Mouse (Mus musculus) liver, postnatal 0 days (tissue): ENCODE measurements around the gene Crybb1. TPM values are rescaled to one million over a fixed set of nuclear protein-coding genes. Genes with fewer than 3 reads are reported as not detected.

Experiments
- ATAC-seq: fragments of 200-750 bp; cut with Nextera tagmentation; 2 replicates; pipeline ENCODE4 v1.8.0; 2017; ENCODE audit warnings: mild to moderate bottlenecking, moderate library complexity
- DNase-seq: peaks from one replicate; pipeline ENCODE4 v3.0.0-alpha.2; 2016
- H3K27ac ChIP-seq: fragments of 300-500 bp; sonication (generic); 2 replicates; pipeline ENCODE4 v1.5.1; 2014; ENCODE audit warnings: antibody characterized with exemption, moderate library complexity, mild to moderate bottlenecking, low read depth
- H3K27me3 ChIP-seq: fragments of 300-500 bp; sonication (generic); 2 replicates; pipeline ENCODE4 v1.6.1; 2014; ENCODE audit warnings: low read length, control low read depth, mixed read lengths; ENCODE audit not compliant: insufficient read depth
- H3K36me3 ChIP-seq: fragments of 300-500 bp; sonication (generic); replicated peaks from 2 replicates; pipeline ENCODE4 v1.6.1; 2014; ENCODE audit warnings: mild to moderate bottlenecking, control low read depth, low read length, moderate library complexity, mixed read lengths; ENCODE audit not compliant: insufficient read depth
- H3K4me1 ChIP-seq: fragments of 300-500 bp; sonication (generic); 2 replicates; pipeline ENCODE4 v1.6.1; 2014; ENCODE audit warnings: antibody characterized with exemption, mild to moderate bottlenecking, control low read depth; ENCODE audit not compliant: insufficient read depth
- H3K4me2 ChIP-seq: fragments of 300-500 bp; sonication (generic); 2 replicates; pipeline ENCODE4 v1.6.1; 2014; ENCODE audit warnings: low read depth, mild to moderate bottlenecking, low read length, moderate library complexity, mixed read lengths
- H3K4me3 ChIP-seq: fragments of 300-500 bp; sonication (generic); 2 replicates; pipeline ENCODE4 v1.5.1; 2014; ENCODE audit warnings: low read depth, low read length
- H3K9ac ChIP-seq: fragments of 300-500 bp; sonication (generic); replicated peaks from 2 replicates; pipeline ENCODE4 v1.6.1; 2014; ENCODE audit warnings: mild to moderate bottlenecking, moderate library complexity
- H3K9me3 ChIP-seq: fragments of 300-500 bp; sonication (generic); 2 replicates; pipeline ENCODE4 v1.6.1; 2016; ENCODE audit warnings: mild to moderate bottlenecking, control low read depth, low read length, mixed read lengths
- CTCF ChIP-seq: sonication (generic); IDR thresholded peaks from 2 replicates; pipeline ENCODE4 v1.5.1; 2016; ENCODE audit warnings: antibody characterized with exemption, low read depth
- EP300 ChIP-seq: IDR thresholded peaks from 2 replicates; pipeline ENCODE4 v1.6.1; 2016; ENCODE audit warnings: antibody characterized with exemption, low read depth, mild to moderate bottlenecking
- WGBS: fragments of 180-500 bp; shearing (Covaris S2); extraction: QIAGEN DNeasy Blood & Tissue Kit; methylation state at CpG from one replicate; pipeline ENCODE4 v1.1.7; 2014; ENCODE audit not compliant: insufficient replicate concordance; 5-methylcytosine and 5-hydroxymethylcytosine counted together
- polyA plus RNA-seq: library from polyadenylated mRNA; unstranded; fragments of >200 nt; fragmentation: Nextera tagmentation; extraction: Ambion mirVana; gene quantifications from 2 replicates; pipeline ENCODE4 v1.2.1, GENCODE M21; 2015

The Crybb1 gene
- polyA plus RNA-seq: 0.33 TPM in 1 of 2 replicates, not detected in the other

- no peak for DNase-seq
- no peaks in the 10 kb centered on the region for H3K36me3 ChIP-seq
Measured at GRCm38 (mm10) chr5:112255426-112255825, at the start of gene Crybb1. Gene Crybb1, plus strand, starts transcription at chr5:112255815.

DNA sequence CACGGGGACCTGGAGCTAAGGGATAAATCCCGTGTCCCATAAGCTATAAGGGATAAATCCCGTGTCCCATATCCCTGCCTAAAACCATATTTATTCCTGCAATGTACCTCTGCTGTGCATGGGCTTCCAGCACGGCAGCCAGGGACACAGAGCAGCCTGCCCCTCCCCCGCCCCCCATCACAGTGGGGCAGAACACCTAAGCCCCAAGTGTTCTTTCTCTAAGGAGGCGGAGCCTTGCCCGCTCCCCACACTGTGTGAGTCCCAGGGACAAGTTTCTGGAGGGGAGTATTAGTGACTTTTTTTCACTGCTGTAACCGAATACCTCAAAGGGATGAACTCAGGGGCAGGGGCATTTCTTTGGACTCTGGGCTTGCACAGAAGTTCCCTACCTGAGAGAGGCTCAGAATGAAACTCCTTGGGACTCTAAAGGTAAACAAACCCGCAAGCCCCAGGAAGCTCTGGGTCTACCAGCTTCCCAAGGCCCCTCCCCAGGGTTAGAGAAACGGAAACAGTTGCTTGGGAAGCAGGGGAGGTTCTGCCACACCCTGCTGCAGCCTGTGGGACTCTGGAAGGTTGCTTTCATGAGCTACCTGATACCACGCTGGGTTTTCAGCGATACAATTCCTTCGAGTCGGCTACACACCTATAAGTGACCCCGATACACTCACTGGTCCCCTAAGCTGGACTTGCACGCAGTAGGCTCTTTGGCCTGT lies 48.9 kb upstream of the Crybb1 start:
- Histone ChIP-seq H3K27me3 (no peaks in the 10 kb centered on the region), H3K4me2 (no peak overlapping the region), H3K9ac (no peak overlapping the region), H3K9me3 (no peaks in the 10 kb centered on the region), H3K4me1 (no peaks in the 10 kb centered on the region), H3K27ac (no peak overlapping the region), H3K4me3 (no peak overlapping the region), H3K36me3 (no peaks in the 10 kb centered on the region)
- ATAC-seq: no peak
- no peak for DNase-seq
- TF ChIP-seq CTCF (no peak), EP300 (no peak)
- 31% methylated on average over 16 of the region's 16 CpGs for WGBS

More at GRCm38 (mm10) chr5:112255426-112255825, at the start of gene Crybb1:
- H3K27ac ChIP-seq: no peak within 1 kb of the TSS
- no peak for ATAC-seq
- no peaks in the 10 kb centered on the region for H3K9me3 ChIP-seq
- no peak for TF ChIP-seq EP300
- no peak for TF ChIP-seq CTCF
- WGBS: 57% methylated on average over 3 of the region's 3 CpGs
- H3K4me2 ChIP-seq: no peak within 1 kb of the TSS
- no peak within 1 kb of the TSS for H3K4me3 ChIP-seq
- H3K4me1 ChIP-seq: peaks cover 29% of the 10 kb centered on the region
- no peaks in the 10 kb centered on the region for H3K27me3 ChIP-seq
- H3K9ac ChIP-seq: no peak within 1 kb of the TSS

DNA sequence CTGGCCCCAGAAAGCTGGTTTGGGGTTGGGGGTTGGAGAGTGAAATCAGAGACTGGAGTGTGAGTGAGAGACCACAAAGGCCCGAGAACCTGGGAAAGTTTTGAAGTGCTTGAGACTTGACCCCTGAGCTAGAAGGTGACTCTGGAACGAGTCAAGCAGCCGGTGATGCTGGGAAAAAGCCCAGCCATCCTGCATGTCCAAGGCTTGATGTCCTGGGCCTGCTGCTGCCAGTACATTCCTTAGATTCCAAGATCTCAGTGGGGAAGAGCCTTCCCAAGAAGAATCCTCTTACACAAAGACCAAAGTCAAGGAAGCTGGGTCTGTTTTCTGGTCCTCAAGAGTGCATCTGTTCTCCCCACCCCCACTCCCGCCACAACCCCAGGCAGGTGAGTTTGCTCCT lies 47.3 kb upstream of the Crybb1 start:
- Histone ChIP-seq H3K27me3 (no peaks in the 10 kb centered on the region), H3K4me3 (no peak overlapping the region), H3K27ac (no peak overlapping the region), H3K4me2 (no peak overlapping the region), H3K9ac (no peak overlapping the region), H3K4me1 (no peaks in the 10 kb centered on the region), H3K9me3 (no peaks in the 10 kb centered on the region), H3K36me3 (no peaks in the 10 kb centered on the region)
- no peak for TF ChIP-seq CTCF
- TF ChIP-seq EP300: no peak
- WGBS: 57% methylated on average over 4 of the region's 4 CpGs
- no peak for DNase-seq
- no peak for ATAC-seq

GRCm38 (mm10) chr5:112210104-112210503 lies 45.5 kb upstream of the Crybb1 start:
- H3K9me3 ChIP-seq: no peaks in the 10 kb centered on the region
- no peak overlapping the region for H3K27ac ChIP-seq
- H3K27me3 ChIP-seq: no peaks in the 10 kb centered on the region
- H3K4me1 ChIP-seq: no peaks in the 10 kb centered on the region
- H3K4me2 ChIP-seq: no peak overlapping the region
- ATAC-seq: no peak
- no peak for TF ChIP-seq EP300
- peak; percentile 95 for TF ChIP-seq CTCF
- peak; percentile 75 for DNase-seq
- H3K4me3 ChIP-seq: no peak overlapping the region
- WGBS: 24% methylated on average over 8 of the region's 8 CpGs
- H3K9ac ChIP-seq: no peak overlapping the region
- no peaks in the 10 kb centered on the region for H3K36me3 ChIP-seq

GRCm38 (mm10) chr5:112211911-112212310 lies 43.7 kb upstream of the Crybb1 start:
- 73% methylated on average over 7 of the region's 7 CpGs for WGBS
- Histone ChIP-seq H3K36me3 (no peaks in the 10 kb centered on the region), H3K4me3 (no peak overlapping the region), H3K9ac (no peak overlapping the region), H3K9me3 (no peaks in the 10 kb centered on the region), H3K27me3 (no peaks in the 10 kb centered on the region), H3K4me1 (0 out of 2 replicates have a peak, but pooled peaks cover 3% of the 10 kb centered on the region), H3K4me2 (no peak overlapping the region), H3K27ac (no peak overlapping the region)
- DNase-seq (no peak), ATAC-seq (no peak)
- no peak for TF ChIP-seq EP300
- TF ChIP-seq CTCF: no peak

DNA sequence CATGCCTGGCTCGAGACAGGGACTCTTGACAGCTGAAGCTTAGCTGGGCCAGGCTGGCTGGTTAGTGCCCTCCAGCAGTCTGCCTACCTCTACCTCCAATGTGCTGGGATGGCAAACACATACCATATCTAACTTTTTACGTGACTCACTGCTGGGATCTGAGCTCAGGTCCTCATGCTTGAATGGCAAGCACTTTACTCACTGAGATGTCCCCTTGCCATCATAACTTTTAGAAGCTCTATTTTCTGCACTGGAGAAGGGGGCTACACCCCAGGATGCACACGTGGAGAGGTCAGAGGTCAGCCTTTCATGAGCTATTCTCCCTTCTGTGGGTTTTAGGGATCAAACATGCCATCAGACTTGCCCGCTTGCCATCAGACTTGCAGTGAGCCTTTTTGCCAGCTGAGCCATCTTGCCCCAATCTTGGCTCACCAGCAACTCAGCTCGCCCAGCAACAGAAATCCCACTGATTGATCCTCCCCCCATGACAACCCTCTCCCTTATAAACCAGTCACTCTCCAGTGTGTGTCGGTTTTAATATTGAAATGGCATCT lies 42.8 kb upstream of the Crybb1 start:
- H3K4me1 ChIP-seq: 0 out of 2 replicates have a peak, but pooled peaks cover 3% of the 10 kb centered on the region
- no peak overlapping the region for H3K9ac ChIP-seq
- H3K27ac ChIP-seq: no peak overlapping the region
- no peaks in the 10 kb centered on the region for H3K27me3 ChIP-seq
- no peaks in the 10 kb centered on the region for H3K36me3 ChIP-seq
- no peak overlapping the region for H3K4me2 ChIP-seq
- TF ChIP-seq CTCF: no peak
- TF ChIP-seq EP300: no peak
- DNase-seq (no peak), ATAC-seq (no peak)
- no peak overlapping the region for H3K4me3 ChIP-seq
- no peaks in the 10 kb centered on the region for H3K9me3 ChIP-seq
- 81% methylated on average over 6 of the region's 6 CpGs for WGBS
